Mouse (Mus musculus): ENCODE measurements at regions not wholly inside any gene's neighbourhood (a gene's known extent, or its start where the extent isn't known, plus 50 kb on each side); places are given as distances from the start of the nearest gene placed in this dataset.

GRCm38 (mm10) chrX:99335886-99336589 lies 135.0 kb downstream of the Pja1 start:
- TF ChIP-seq CTCF (IDR thresholded peaks at IDR 0.05; ENCODE audit: borderline replicate concordance, insufficient read depth, low read length): no peak
- TF ChIP-seq POLR2A (IDR thresholded peaks at IDR 0.05; ENCODE audit: low read depth, low read length): no peak
